Mouse (Mus musculus) forebrain, embryonic 15.5 days (tissue): ENCODE results near the gene Olfr304. TPM values are rescaled to one million over a fixed set of nuclear protein-coding genes. Genes with fewer than 3 reads are reported as not detected.
"Not testable (repeated sequence)": the region's sequence is repeated elsewhere in the genome, so short reads cannot be mapped to it uniquely, and the experiment has no call there.

ENCODE experiments used
- ATAC-seq: fragments of 200-750 bp; cut with Nextera tagmentation; replicated peaks from 2 replicates; pipeline ENCODE4 v1.8.0; 2017; ENCODE audit warnings: mild to moderate bottlenecking, moderate TSS enrichment, moderate library complexity
- H3K27ac ChIP-seq: fragments of 300-500 bp; sonication (generic); replicated peaks from 2 replicates; pipeline ENCODE4 v1.5.1; 2015; ENCODE audit warnings: mild to moderate bottlenecking, inconsistent platforms
- H3K27me3 ChIP-seq: fragments of 300-500 bp; sonication (generic); 2 replicates; pipeline ENCODE4 v1.6.1; 2015; ENCODE audit warnings: inconsistent platforms
- H3K36me3 ChIP-seq: fragments of 300-500 bp; sonication (generic); 2 replicates; pipeline ENCODE4 v1.6.1; 2015; ENCODE audit warnings: mild to moderate bottlenecking, inconsistent platforms
- H3K4me1 ChIP-seq: fragments of 300-500 bp; sonication (generic); 2 replicates; pipeline ENCODE4 v1.6.1; 2015; ENCODE audit warnings: inconsistent platforms
- H3K4me2 ChIP-seq: fragments of 300-500 bp; sonication (generic); replicated peaks from 2 replicates; pipeline ENCODE4 v1.6.1; 2015; ENCODE audit warnings: mild to moderate bottlenecking, inconsistent platforms
- H3K4me3 ChIP-seq: fragments of 300-500 bp; sonication (generic); 2 replicates; pipeline ENCODE4 v1.5.1; 2015; ENCODE audit warnings: mild to moderate bottlenecking, inconsistent platforms
- H3K9ac ChIP-seq: fragments of 300-500 bp; sonication (generic); replicated peaks from 2 replicates; pipeline ENCODE4 v1.6.1; 2015; ENCODE audit warnings: mild to moderate bottlenecking, inconsistent platforms
- H3K9me3 ChIP-seq: fragments of 300-500 bp; sonication (generic); 2 replicates; pipeline ENCODE4 v1.6.1; 2016; ENCODE audit warnings: inconsistent platforms
- WGBS: fragments of 180-500 bp; shearing (Covaris S2); methylation state at CpG from one replicate; pipeline ENCODE4 v1.1.7; 2015; ENCODE audit warnings: mixed read lengths; 5-methylcytosine and 5-hydroxymethylcytosine counted together
- polyA plus RNA-seq: library from polyadenylated mRNA; unstranded; fragments of >200 nt; fragmentation: Nextera tagmentation; extraction: Ambion mirVana; gene quantifications from 2 replicates; pipeline ENCODE4 v1.2.1, GENCODE M21; 2015

Gene Olfr304
- not detected in 2 replicates for polyA plus RNA-seq

GRCm38 (mm10) chr7:86386558-86386957 lies at the start of gene Olfr304:
Gene Olfr304, minus strand, starts transcription at chr7:86386658.
- no peaks in the 10 kb centered on the region for H3K36me3 ChIP-seq
- no peak within 1 kb of the TSS for H3K4me2 ChIP-seq
- no peak for ATAC-seq
- 78% methylated on average over 1 of the region's 1 CpGs for WGBS
- no peak within 1 kb of the TSS for H3K27ac ChIP-seq
- H3K9me3 ChIP-seq = no peaks in the 10 kb centered on the region
- H3K4me1 ChIP-seq = no peaks in the 10 kb centered on the region
- no peak within 1 kb of the TSS for H3K9ac ChIP-seq
- no peak within 1 kb of the TSS for H3K4me3 ChIP-seq
- no peaks in the 10 kb centered on the region for H3K27me3 ChIP-seq

GRCm38 (mm10) chr7:86403546-86403945 lies 17.1 kb upstream of the Olfr304 start, which contains the start of gene Olfr301:
Gene Olfr301, plus strand, starts transcription at chr7:86403846.
- no peaks in the 10 kb centered on the region for H3K27me3 ChIP-seq
- no peak within 1 kb of the TSS for H3K4me3 ChIP-seq
- ATAC-seq = no peak
- no peak within 1 kb of the TSS for H3K27ac ChIP-seq
- 84% methylated on average over 2 of the region's 2 CpGs for WGBS
- no peaks in the 10 kb centered on the region for H3K9me3 ChIP-seq
- no peak within 1 kb of the TSS for H3K9ac ChIP-seq
- no peaks in the 10 kb centered on the region for H3K36me3 ChIP-seq
- H3K4me2 ChIP-seq = no peak within 1 kb of the TSS
- H3K4me1 ChIP-seq = no peaks in the 10 kb centered on the region

DNA sequence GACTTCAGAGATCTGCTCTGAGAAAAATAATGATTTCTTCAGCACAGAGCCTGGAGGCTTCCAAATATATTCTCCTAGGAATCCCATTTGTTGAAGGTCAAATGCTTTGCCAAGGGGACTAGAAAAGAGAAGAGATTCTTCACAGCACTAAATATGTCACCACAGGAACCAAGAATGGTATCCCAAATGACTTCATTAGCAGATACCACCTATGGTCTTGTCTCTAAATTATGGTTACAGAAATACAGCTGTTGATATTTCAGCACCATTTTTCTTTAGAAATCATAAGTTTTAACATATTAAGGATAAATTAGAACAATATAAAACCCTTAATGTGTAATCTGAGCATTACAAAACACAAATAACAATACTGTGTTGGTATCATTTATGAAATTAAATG lies 11.2 kb upstream of the Olfr304 start, which contains the start of gene Olfr303:
TSS of gene Olfr303 (minus strand) at position 101 of the 400 bp plus-strand sequence.
- Histone ChIP-seq H3K4me3 (no peak within 1 kb of the TSS), H3K27ac (no peak within 1 kb of the TSS), H3K9ac (no peak within 1 kb of the TSS), H3K36me3 (no peaks in the 10 kb centered on the region), H3K4me2 (no peak within 1 kb of the TSS), H3K9me3 (no peaks in the 10 kb centered on the region), H3K4me1 (no peaks in the 10 kb centered on the region), H3K27me3 (no peaks in the 10 kb centered on the region)
- no peak for ATAC-seq

- Histone ChIP-seq H3K27me3 (no peaks in the 10 kb centered on the region), H3K27ac (no peak overlapping the region), H3K4me3 (no peak overlapping the region), H3K9me3 (no peaks in the 10 kb centered on the region), H3K36me3 (no peaks in the 10 kb centered on the region), H3K9ac (no peak overlapping the region), H3K4me1 (no peaks in the 10 kb centered on the region), H3K4me2 (no peak overlapping the region)
- ATAC-seq = no peak
- 75% methylated on average over 3 of the region's 3 CpGs for WGBS
These were observed 689 bp downstream of the Olfr304 start for GRCm38 (mm10) chr7:86385769-86386168.

- no peak within 1 kb of the TSS for H3K27ac ChIP-seq
- no peak within 1 kb of the TSS for H3K4me2 ChIP-seq
- no peaks in the 10 kb centered on the region for H3K9me3 ChIP-seq
- 91% methylated on average over 1 of the region's 1 CpGs for WGBS
- no peak within 1 kb of the TSS for H3K9ac ChIP-seq
- ATAC-seq = no peak
- H3K36me3 ChIP-seq = no peaks in the 10 kb centered on the region
- no peak within 1 kb of the TSS for H3K4me3 ChIP-seq
- H3K27me3 ChIP-seq = no peaks in the 10 kb centered on the region
- H3K4me1 ChIP-seq = no peaks in the 10 kb centered on the region
These were observed 19.6 kb downstream of the Olfr304 start, which contains the start of gene Olfr305 for GRCm38 (mm10) chr7:86366828-86367227. Gene Olfr305, minus strand, starts transcription at chr7:86366928.

GRCm38 (mm10) chr7:86346296-86346695 lies 40.2 kb downstream of the Olfr304 start:
- H3K27ac ChIP-seq, ATAC-seq, H3K4me3 ChIP-seq, H3K27me3 ChIP-seq, H3K9me3 ChIP-seq, H3K36me3 ChIP-seq, H3K9ac ChIP-seq, H3K4me1 ChIP-seq, H3K4me2 ChIP-seq: not testable (repeated sequence)
- WGBS = 90% methylated on average over 9 of the region's 9 CpGs

DNA sequence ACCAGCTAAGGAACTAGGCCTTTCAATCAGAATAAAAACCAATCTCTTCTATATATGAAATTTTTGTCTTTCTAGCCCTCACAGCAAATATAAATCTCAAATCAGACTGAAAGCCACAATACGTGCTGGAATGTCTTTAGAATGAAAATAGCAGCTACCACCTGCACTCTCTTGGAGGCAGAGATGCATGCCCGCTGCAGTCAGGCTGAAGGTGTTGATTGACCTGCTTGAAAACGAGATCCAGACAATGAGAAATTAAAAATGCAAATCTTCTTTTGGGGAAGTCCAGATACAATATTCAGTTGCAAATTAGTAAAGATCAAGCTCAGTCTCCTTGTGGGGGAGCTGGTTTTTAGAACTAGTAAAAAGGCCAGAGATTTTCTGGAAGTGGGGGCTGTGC lies 42.2 kb downstream of the Olfr304 start:
- WGBS = 51% methylated on average over 3 of the region's 3 CpGs
- ATAC-seq = no peak
- Histone ChIP-seq H3K4me2 (no peak overlapping the region), H3K27me3 (no peaks in the 10 kb centered on the region), H3K9ac (no peak overlapping the region), H3K36me3 (no peaks in the 10 kb centered on the region), H3K9me3 (no peaks in the 10 kb centered on the region), H3K4me3 (no peak overlapping the region), H3K4me1 (no peaks in the 10 kb centered on the region), H3K27ac (no peak overlapping the region)

GRCm38 (mm10) chr7:86342881-86343565 lies 43.4 kb downstream of the Olfr304 start:
- WGBS = 79% methylated on average over 14 of the region's 14 CpGs
- no peak for ATAC-seq
- H3K4me3 ChIP-seq = no peak overlapping the region
- H3K9ac ChIP-seq = no peak overlapping the region
- H3K27ac ChIP-seq = no peak overlapping the region
- no peaks in the 10 kb centered on the region for H3K4me1 ChIP-seq
- no peaks in the 10 kb centered on the region for H3K27me3 ChIP-seq
- H3K36me3 ChIP-seq = no peaks in the 10 kb centered on the region
- no peaks in the 10 kb centered on the region for H3K9me3 ChIP-seq
- H3K4me2 ChIP-seq = no peak overlapping the region

GRCm38 (mm10) chr7:86337486-86337885 lies 49.0 kb downstream of the Olfr304 start, which contains the start of gene Olfr307:
Gene Olfr307, minus strand, starts transcription at chr7:86337586.
- Histone ChIP-seq H3K9me3 (no peaks in the 10 kb centered on the region), H3K27ac (no peak within 1 kb of the TSS), H3K4me2 (no peak within 1 kb of the TSS), H3K9ac (no peak within 1 kb of the TSS), H3K4me3 (no peak within 1 kb of the TSS), H3K27me3 (no peaks in the 10 kb centered on the region), H3K36me3 (no peaks in the 10 kb centered on the region), H3K4me1 (no peaks in the 10 kb centered on the region)
- no peak for ATAC-seq
- WGBS = 73% methylated on average over 1 of the region's 1 CpGs

Other genes starting within 250 kb of the Olfr304 start
- gene Vmn2r75, start 214.9 kb downstream of the Olfr304 start, polyA plus RNA-seq = not detected in 2 replicates
- gene Vmn2r76, start 140.3 kb downstream of the Olfr304 start, polyA plus RNA-seq = not detected in 2 replicates
- gene Olfr310, start 109.5 kb downstream of the Olfr304 start, polyA plus RNA-seq = not detected in 2 replicates
- gene Olfr309, start 73.0 kb downstream of the Olfr304 start, polyA plus RNA-seq = not detected in 2 replicates
- not detected in 2 replicates for gene Olfr308, start 61.0 kb downstream of the Olfr304 start, polyA plus RNA-seq
- gene Olfr307, start 49.1 kb downstream of the Olfr304 start, polyA plus RNA-seq = not detected in 2 replicates
- not detected in 2 replicates for gene Olfr305, start 19.7 kb downstream of the Olfr304 start, polyA plus RNA-seq
- not detected in 2 replicates for gene Olfr303, start 11.1 kb upstream of the Olfr304 start, polyA plus RNA-seq
- not detected in 2 replicates for gene Olfr301, start 17.2 kb upstream of the Olfr304 start, polyA plus RNA-seq
- gene Olfr299, start 73.3 kb upstream of the Olfr304 start, polyA plus RNA-seq = not detected in 2 replicates
- not detected in 2 replicates for gene Olfr298, start 105.8 kb upstream of the Olfr304 start, polyA plus RNA-seq
- not detected in 2 replicates for gene Olfr297, start 133.3 kb upstream of the Olfr304 start, polyA plus RNA-seq
- gene Olfr295, start 197.2 kb upstream of the Olfr304 start, polyA plus RNA-seq = not detected in 2 replicates
- not detected in 2 replicates for gene Olfr294, start 230.0 kb upstream of the Olfr304 start, polyA plus RNA-seq